Mouse (Mus musculus): Measurements from ENCODE around the gene Mgat5b.

Mgat5b gene

GRCm38 (mm10) chr11:116919186-116920020 lies 740 bp downstream of the Mgat5b start:
- DNase-seq: no peak

DNA sequence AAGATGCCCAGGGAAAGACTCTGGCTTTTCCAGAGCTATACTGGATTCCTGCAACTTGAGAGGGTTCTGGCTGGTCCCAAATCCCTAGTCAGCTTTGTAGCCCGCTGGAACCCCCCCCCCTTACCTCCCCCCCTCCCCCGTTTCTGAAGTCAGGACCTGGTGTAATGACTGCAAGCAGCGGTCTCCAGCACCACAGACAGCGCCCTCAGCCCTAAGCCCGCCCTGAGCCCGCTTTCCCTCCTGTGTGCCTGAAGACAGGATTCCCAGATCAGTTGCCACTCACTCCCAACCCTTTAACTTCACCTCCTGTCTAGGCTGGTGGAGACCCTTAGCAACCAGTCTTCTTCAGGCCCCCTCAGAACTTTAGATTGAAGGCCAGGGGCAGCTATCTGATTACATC lies 2.1 kb downstream of the Mgat5b start:
- no peak for DNase-seq

- no peak for DNase-seq
Observed at GRCm38 (mm10) chr11:116922058-116922457, 3.4 kb downstream of the Mgat5b start.

GRCm38 (mm10) chr11:116928031-116928430 lies 9.4 kb downstream of the Mgat5b start:
- no peak for DNase-seq

DNA sequence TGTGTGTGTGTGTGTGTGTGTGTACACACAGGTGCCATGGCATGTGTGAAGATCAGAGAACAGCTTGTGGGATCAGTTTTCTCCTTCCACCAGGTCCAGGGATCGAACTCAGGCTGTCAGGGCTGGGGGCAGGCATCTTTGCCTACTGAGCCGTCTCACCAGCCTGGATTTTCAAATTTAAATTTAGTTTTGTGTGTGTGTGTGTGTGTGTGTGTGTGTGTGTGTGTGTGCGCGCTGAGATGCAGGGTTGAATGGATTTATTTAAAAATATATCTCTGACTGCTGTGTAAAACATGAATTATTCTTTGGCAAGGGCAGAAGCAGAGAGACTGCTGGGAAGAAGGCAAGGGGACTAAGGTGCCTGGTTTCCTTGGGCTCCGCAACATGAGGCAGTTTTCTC lies 16.2 kb downstream of the Mgat5b start:
- DNase-seq: no peak

DNA sequence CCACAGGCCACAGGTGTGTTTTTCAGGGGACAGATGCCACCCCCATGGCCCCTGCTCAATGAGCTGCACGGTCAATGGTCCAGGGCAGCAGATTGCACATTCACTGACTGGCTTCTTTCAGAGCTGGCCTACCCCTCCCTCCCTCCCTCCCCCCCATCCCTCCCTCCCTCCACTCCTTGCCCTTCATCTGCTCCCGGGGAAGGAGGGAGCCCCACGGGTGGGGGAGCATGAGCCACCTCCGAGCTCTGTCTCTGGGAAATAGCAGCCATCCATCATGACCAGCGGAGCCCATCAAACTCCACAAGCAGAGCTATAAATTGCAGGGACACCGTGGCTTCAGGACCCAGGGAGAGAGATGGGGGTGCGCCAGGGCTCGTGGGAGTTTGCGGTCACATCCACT lies 16.7 kb downstream of the Mgat5b start:
- DNase-seq: no peak

DNA sequence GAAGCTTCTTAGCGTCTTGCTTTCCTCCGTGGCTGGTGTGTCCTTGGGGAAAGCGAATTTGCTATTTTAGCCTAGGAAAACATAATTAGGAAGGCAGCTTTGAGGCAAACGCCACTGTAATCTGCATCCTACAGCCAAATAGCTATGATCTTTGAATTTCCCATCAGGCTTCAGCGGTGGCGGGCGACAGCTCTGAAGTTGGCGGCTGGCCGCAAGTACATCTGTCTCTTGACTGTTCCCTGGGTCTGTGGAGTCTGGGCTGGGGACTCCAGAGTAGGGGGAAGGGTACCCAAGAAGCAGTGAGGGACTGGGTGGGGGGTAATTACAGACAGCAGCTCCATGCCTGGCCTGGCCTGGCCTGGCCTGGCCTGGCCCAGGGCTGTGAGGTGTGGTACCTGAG lies 17.3 kb downstream of the Mgat5b start:
- DNase-seq: peak; percentile 51

GRCm38 (mm10) chr11:116937141-116937540 lies 18.5 kb downstream of the Mgat5b start:
- no peak for DNase-seq

DNA sequence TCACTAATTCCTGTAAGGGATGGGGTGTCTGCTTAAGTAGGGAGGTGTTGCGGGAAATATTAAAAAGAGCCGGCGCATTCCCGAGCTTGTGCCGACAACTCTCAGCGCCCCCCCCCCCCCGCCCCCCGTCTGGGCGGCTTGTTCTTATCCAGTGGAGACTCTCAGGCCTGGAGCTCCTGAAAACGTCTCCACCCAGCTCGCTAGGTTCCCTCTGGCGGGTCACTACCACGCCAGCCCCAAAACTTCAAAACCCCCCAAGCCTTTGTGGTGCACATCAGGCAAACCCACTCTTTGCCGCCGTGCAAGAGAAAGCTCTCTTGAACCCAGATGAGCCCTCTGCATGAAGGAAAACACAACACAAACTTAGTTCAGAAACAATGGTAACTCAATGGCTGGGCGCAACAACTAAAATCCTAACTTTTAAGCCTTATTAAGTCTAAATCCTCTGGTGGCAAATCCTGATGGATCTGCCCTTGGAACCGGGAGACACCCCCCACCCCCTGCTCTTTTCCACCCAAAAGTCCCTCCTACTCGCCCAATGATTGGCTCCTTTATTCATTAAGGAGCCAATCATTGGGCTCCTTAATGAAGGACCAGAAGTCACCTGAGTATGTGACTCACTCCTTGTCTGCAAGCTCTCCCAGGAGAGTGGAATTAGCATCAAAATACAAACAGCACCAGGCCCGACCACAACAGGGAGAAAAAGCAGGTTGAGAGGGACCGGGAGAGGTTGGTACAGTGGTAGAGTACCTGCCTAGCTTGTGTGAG lies 21.6 kb downstream of the Mgat5b start:
- DNase-seq: no peak

- no peak for DNase-seq
Observed at GRCm38 (mm10) chr11:116944346-116944745, 25.7 kb downstream of the Mgat5b start.

GRCm38 (mm10) chr11:116949832-116950231 lies 31.2 kb downstream of the Mgat5b start:
- no peak for DNase-seq

- no peak for DNase-seq
Observed at GRCm38 (mm10) chr11:116951429-116951828, 32.8 kb downstream of the Mgat5b start.

DNA sequence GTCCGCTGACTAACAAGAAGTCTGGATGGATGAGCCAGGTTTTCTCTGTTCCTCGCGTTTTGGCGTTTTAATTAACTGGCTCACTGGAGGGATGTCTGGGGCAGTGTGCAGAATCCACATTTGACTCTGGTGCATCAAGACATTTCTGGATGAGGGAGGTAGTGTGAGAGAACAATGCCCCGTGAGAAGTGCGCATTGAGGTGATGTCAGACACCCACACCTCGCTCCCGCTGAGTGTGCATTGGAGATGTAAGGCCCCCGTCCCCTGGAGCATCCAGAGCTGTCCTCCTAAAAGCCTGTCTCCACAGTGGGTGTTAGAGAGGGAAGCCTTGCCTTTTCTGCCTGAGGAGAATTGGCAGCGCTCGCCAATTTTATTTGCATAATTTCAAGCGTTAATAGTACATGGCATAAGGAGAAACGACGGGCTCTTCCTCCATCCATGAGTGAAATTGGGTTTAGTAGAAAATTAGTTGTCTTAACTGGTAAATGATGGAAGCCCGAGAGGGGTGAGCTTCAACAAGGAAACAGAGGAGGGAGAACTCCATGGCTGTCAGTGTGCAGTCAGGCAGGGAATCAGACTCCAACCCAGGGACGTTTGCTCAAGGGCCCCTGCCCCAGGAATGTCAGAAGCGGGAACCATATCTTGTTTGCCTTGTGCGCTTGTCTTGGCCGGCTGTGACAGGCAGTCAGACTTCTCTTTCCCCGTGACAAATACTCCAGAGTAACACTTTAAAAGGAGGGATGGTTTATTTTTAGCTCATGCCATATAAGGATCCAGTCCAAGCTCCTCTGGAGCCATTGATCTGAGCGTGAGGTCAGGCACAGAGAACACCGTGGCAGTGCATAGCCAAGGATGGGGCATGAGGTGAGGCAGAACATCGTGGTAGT lies 35.8 kb downstream of the Mgat5b start:
- no peak for DNase-seq

DNA sequence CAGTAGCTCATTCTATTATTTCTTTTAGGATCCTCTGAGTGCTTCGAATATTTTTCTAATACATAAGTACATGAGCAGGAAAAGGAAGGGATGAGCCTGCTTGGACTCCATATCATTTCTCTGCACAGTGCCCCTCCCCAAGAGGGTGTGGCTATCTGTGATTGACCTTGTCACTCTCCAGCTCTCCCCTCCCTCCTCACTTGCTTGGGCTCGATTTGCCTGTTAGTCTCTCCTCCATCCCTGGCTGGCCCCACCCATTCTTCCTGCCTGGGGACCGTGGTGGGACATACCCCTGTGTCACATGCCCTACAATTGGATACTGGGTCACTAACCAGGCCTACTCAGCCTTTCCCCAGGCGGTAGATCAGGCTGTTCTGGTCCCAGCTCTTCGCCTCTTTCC lies 39.9 kb downstream of the Mgat5b start:
- no peak for DNase-seq

- no peak for DNase-seq
Observed at GRCm38 (mm10) chr11:116965061-116965460, 46.4 kb downstream of the Mgat5b start.

DNA sequence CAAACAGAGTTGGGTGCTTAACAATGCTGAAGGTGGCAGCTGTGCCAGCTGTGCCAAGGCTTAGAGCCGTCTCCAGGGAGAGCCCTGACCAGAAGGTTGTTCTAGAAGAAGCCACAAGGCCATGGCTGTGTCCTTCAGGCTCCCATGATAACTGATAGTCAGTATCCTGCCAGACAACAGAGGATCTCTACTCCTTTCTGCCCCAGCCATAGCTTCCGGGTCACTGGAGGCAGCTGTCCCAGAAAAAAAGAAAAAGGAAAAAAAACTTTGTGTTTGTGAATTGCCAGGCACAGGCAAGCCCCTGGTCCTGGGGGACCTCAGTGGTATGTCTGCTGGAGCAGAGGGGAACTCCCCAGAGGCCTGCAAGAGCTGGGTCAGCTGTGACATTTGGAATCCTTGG lies 47.3 kb downstream of the Mgat5b start:
- DNase-seq: no peak

DNA sequence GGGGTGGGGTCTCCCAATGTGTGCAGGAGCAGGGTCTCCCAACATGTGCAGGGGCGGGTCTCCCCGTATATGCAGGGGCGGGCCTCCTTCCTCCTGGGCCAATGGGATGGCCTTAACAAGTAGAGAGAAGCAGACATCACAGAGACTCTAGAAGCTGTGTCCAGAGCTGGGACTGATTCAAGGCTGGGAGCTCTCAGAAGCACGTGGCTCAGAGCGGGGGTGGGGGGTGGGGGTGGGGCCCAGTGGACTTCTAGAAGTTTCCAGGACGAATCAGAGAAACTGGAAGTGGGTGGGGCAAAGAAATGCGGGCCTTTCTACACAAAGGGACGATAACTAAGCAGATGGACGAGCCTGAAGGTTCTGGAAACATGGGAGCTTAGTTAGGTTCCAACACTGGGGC lies 49.9 kb downstream of the Mgat5b start:
- no peak for DNase-seq

DNA sequence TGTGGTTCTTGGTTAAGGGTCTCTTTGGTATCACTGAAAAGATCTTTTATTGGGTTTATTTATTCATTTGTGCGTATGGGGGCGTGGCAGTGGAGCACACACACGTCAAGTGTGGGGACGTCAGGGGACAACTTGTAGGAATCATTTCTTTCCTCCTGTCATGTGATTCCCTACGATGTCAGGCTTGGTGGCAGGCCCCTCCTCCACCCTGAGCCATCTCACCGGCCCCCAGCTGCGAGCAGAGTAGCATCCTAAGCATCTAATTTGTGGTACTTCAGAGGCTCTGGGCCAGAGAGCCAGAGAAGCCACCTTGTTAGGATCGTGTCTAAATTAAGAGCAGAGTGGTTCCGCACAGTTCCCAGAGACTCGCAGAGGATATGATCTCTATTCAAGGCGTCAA lies 50.8 kb downstream of the Mgat5b start:
- no peak for DNase-seq

- no peak for DNase-seq
Observed at GRCm38 (mm10) chr11:116970847-116971246, 52.2 kb downstream of the Mgat5b start.

DNA sequence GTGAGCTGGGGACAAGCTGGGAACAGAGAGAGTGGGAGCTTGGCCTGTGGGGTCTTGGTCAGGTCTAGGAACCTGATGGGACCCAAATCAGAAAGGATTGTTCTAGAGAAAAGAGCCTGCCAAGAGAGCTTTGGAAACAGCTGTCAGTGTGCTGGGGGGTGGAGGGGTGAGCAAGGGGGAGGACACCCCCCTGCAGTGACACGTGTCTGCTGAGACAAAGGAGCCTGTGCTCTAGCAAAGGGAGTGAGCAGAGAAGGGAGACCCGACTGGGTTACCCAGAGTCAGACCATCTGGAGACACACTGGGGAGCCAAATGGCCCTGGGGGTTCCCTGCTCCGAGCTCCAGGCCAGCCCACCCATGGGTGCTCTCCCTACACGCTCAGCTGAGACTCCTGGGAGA lies 54.2 kb downstream of the Mgat5b start:
- DNase-seq: no peak

- no peak for DNase-seq
Observed at GRCm38 (mm10) chr11:116973508-116973907, 54.8 kb downstream of the Mgat5b start.

GRCm38 (mm10) chr11:116974341-116974740 lies 55.7 kb downstream of the Mgat5b start:
- no peak for DNase-seq

- DNase-seq: no peak
Observed at GRCm38 (mm10) chr11:116980313-116980712, 61.6 kb downstream of the Mgat5b start.
